Mouse (Mus musculus): Measurements from ENCODE around the gene Avpr1a. TPM values are rescaled to one million over a fixed set of nuclear protein-coding genes. Genes with fewer than 3 reads are reported as not detected.

Avpr1a gene
- polyA plus RNA-seq (2015; fragmentation: Nextera tagmentation; extraction: Ambion mirVana): 3.0 and 3.8 TPM in 2 replicates

- H3K27me3 ChIP-seq: peaks cover 45% of the 10 kb centered on the region
- ATAC-seq (replicated peaks; ENCODE audit: low FRiP score): peak; percentile 61
- H3K27ac ChIP-seq: no peak within 1 kb of the TSS
- H3K9ac ChIP-seq: peak within 1 kb of the TSS; percentile 39
- peak within 1 kb of the TSS; percentile 95 for H3K4me2 ChIP-seq
- peaks cover 21% of the 10 kb centered on the region for H3K4me1 ChIP-seq
- peak within 1 kb of the TSS; percentile 52 for H3K4me3 ChIP-seq (replicated peaks)
- no peaks in the 10 kb centered on the region for H3K36me3 ChIP-seq
- WGBS: 3% methylated on average over 34 of the region's 34 CpGs
- no peaks in the 10 kb centered on the region for H3K9me3 ChIP-seq (replicated peaks)
These were observed at the start of gene Avpr1a for GRCm38 (mm10) chr10:122447861-122448716. TSS of gene Avpr1a (plus strand) at chr10:122448499.

DNA sequence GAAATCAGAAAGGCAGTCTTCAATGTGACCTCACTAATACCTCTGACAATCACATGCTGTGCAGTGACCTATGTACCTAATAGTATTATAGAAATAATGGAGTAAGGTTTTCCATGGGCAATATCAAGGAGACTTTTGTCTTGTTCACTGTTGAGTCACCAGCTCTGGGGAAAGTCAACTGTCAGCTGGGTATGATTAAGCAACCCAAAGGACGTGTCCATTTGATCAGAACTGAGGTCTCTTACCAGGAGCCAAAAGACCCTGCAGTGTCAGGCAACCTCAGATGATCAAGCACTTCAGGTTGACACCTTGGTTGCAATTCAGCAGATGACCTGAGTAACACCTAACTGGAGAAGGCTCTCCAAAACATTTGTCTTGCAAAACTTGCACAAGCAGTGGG lies 46.0 kb upstream of the Avpr1a start:
- no peak for ATAC-seq (replicated peaks; ENCODE audit: low FRiP score)
- Histone ChIP-seq H3K4me3 (replicated peaks) (no peak overlapping the region), H3K9me3 (replicated peaks) (no peaks in the 10 kb centered on the region), H3K4me1 (no peaks in the 10 kb centered on the region), H3K27me3 (no peaks in the 10 kb centered on the region), H3K4me2 (no peak overlapping the region), H3K9ac (no peak overlapping the region), H3K36me3 (no peaks in the 10 kb centered on the region), H3K27ac (no peak overlapping the region)
- 59% methylated on average over 1 of the region's 1 CpGs for WGBS

GRCm38 (mm10) chr10:122406333-122406732 lies 42.0 kb upstream of the Avpr1a start:
- no peak overlapping the region for H3K9ac ChIP-seq
- no peaks in the 10 kb centered on the region for H3K36me3 ChIP-seq
- 20% methylated on average over 6 of the region's 6 CpGs for WGBS
- H3K27ac ChIP-seq: no peak overlapping the region
- no peaks in the 10 kb centered on the region for H3K9me3 ChIP-seq (replicated peaks)
- H3K4me3 ChIP-seq (replicated peaks): no peak overlapping the region
- H3K4me1 ChIP-seq: 0 out of 2 replicates have a peak, but pooled peaks cover 6% of the 10 kb centered on the region
- no peak overlapping the region for H3K4me2 ChIP-seq
- no peaks in the 10 kb centered on the region for H3K27me3 ChIP-seq
- no peak for ATAC-seq (replicated peaks; ENCODE audit: low FRiP score)

DNA sequence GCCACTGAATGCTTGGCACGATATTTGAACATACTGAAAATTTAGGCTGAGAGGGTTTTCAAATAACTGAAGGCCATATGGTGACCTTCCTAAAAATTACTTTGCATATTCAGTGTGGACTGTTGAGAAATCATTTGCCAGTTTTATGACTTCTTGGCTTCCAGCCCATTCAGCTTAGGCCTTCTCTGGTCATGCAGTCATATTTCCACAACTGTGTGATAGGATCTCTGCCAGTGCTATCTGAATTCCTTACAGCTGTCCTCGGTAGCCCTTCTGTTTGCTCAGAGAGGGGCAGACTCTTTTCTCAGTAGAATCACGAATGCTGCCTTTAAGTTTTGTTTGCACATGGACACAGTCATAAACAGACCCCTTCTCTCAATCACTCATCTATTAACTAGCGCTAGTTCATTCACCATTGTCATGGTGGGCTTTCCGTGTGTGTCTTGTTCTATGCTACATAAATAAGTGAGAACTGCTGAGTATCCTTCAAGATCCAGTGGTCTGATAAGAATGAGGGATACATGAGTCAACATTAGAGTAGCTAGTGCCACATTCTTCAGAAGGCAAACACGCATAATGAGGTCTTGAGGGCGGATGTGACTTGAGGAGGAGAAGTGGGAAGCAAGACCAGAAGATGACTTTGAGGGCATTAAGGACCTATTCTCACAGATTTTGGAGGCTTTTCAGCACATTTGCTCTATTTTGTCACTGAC lies 39.4 kb upstream of the Avpr1a start:
- Histone ChIP-seq H3K36me3 (no peaks in the 10 kb centered on the region), H3K27me3 (no peaks in the 10 kb centered on the region), H3K4me2 (no peak overlapping the region), H3K27ac (no peak overlapping the region), H3K4me1 (0 out of 2 replicates have a peak, but pooled peaks cover 6% of the 10 kb centered on the region), H3K9ac (no peak overlapping the region), H3K9me3 (replicated peaks) (no peaks in the 10 kb centered on the region), H3K4me3 (replicated peaks) (no peak overlapping the region)
- ATAC-seq (replicated peaks; ENCODE audit: low FRiP score): peak; percentile 67; the same call in 1 of the 2 replicates
- WGBS: 63% methylated on average over 7 of the region's 7 CpGs

GRCm38 (mm10) chr10:122410791-122411190 lies 37.5 kb upstream of the Avpr1a start:
- ATAC-seq (replicated peaks; ENCODE audit: low FRiP score): no peak
- Histone ChIP-seq H3K9me3 (replicated peaks) (no peaks in the 10 kb centered on the region), H3K4me1 (0 out of 2 replicates have a peak, but pooled peaks cover 6% of the 10 kb centered on the region), H3K9ac (no peak overlapping the region), H3K36me3 (no peaks in the 10 kb centered on the region), H3K27ac (no peak overlapping the region), H3K4me2 (no peak overlapping the region), H3K4me3 (replicated peaks) (no peak overlapping the region), H3K27me3 (no peaks in the 10 kb centered on the region)
- 13% methylated on average over 2 of the region's 2 CpGs for WGBS

GRCm38 (mm10) chr10:122432690-122433089 lies 15.6 kb upstream of the Avpr1a start:
- no peaks in the 10 kb centered on the region for H3K36me3 ChIP-seq
- H3K27ac ChIP-seq: no peak overlapping the region
- H3K4me3 ChIP-seq (replicated peaks): no peak overlapping the region
- no peak overlapping the region for H3K9ac ChIP-seq
- WGBS: 39% methylated on average over 4 of the region's 4 CpGs
- no peaks in the 10 kb centered on the region for H3K4me1 ChIP-seq
- H3K4me2 ChIP-seq: no peak overlapping the region
- no peaks in the 10 kb centered on the region for H3K9me3 ChIP-seq (replicated peaks)
- ATAC-seq (replicated peaks; ENCODE audit: low FRiP score): no peak
- H3K27me3 ChIP-seq: no peaks in the 10 kb centered on the region

GRCm38 (mm10) chr10:122447275-122447674 lies 1.0 kb upstream of the Avpr1a start:
- Histone ChIP-seq H3K36me3 (no peaks in the 10 kb centered on the region), H3K27me3 (peaks cover 43% of the 10 kb centered on the region), H3K4me1 (peaks cover 21% of the 10 kb centered on the region), H3K9ac (no peak overlapping the region), H3K27ac (no peak overlapping the region), H3K4me3 (replicated peaks) (no peak overlapping the region), H3K4me2 (0 out of 2 replicates have a peak overlapping the region, but pooled peaks have one; percentile 95), H3K9me3 (replicated peaks) (no peaks in the 10 kb centered on the region)
- 19% methylated on average over 8 of the region's 10 CpGs for whole genome bisulfite sequencing
- ATAC-seq (replicated peaks; ENCODE audit: low FRiP score): peak; percentile 72; the same call in 1 of the 2 replicates

- H3K4me1 ChIP-seq: peaks cover 21% of the 10 kb centered on the region
- H3K9me3 ChIP-seq (replicated peaks): no peaks in the 10 kb centered on the region
- no peak overlapping the region for H3K27ac ChIP-seq
- 2% methylated on average over 69 of the region's 70 CpGs for WGBS
- H3K9ac ChIP-seq: peak overlapping the region; percentile 39
- H3K36me3 ChIP-seq: no peaks in the 10 kb centered on the region
- ATAC-seq (replicated peaks; ENCODE audit: low FRiP score): peak; percentile 61
- peak overlapping the region; percentile 52 for H3K4me3 ChIP-seq (replicated peaks)
- peaks cover 45% of the 10 kb centered on the region for H3K27me3 ChIP-seq
- H3K4me2 ChIP-seq: peak overlapping the region; percentile 95
These were observed 665 bp downstream of the Avpr1a start for GRCm38 (mm10) chr10:122448717-122449611.

- H3K9ac ChIP-seq: no peak overlapping the region
- H3K9me3 ChIP-seq (replicated peaks): no peaks in the 10 kb centered on the region
- H3K27me3 ChIP-seq: peaks cover 45% of the 10 kb centered on the region
- no peak for ATAC-seq (replicated peaks; ENCODE audit: low FRiP score)
- peaks cover 21% of the 10 kb centered on the region for H3K4me1 ChIP-seq
- peak overlapping the region; percentile 52; the same call in 1 of the 2 replicates for H3K4me3 ChIP-seq (replicated peaks)
- no peak overlapping the region for H3K27ac ChIP-seq
- H3K4me2 ChIP-seq: peak overlapping the region; percentile 95; the same call in 1 of the 2 replicates
- H3K36me3 ChIP-seq: no peaks in the 10 kb centered on the region
These were observed 1.6 kb downstream of the Avpr1a start for GRCm38 (mm10) chr10:122449856-122450255.

DNA sequence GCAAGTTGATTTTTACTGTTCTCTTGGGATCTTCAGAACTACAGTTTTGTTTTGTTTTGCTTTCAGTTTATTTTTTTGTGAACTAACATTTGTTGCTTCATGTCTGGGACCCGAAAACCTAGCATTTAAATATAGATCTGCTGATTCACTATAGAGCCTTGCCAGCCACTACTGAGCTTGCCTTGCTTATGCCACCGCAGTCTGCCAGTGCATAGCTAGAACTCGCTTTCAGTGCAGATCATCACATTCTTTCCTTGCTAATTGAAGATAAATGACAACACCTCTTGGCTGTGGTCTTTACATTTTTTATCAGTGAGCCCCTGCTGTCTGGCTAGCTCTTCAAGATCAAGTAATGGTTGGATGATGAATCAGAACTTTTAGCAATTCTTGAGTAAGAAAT lies 5.2 kb downstream of the Avpr1a start:
- WGBS: 77% methylated on average over 3 of the region's 3 CpGs
- Histone ChIP-seq H3K36me3 (no peaks in the 10 kb centered on the region), H3K9ac (no peak overlapping the region), H3K4me2 (no peak overlapping the region), H3K4me1 (peaks cover 12% of the 10 kb centered on the region), H3K27ac (no peak overlapping the region), H3K27me3 (peaks cover 31% of the 10 kb centered on the region), H3K9me3 (replicated peaks) (no peaks in the 10 kb centered on the region), H3K4me3 (replicated peaks) (no peak overlapping the region)
- no peak for ATAC-seq (replicated peaks; ENCODE audit: low FRiP score)

DNA sequence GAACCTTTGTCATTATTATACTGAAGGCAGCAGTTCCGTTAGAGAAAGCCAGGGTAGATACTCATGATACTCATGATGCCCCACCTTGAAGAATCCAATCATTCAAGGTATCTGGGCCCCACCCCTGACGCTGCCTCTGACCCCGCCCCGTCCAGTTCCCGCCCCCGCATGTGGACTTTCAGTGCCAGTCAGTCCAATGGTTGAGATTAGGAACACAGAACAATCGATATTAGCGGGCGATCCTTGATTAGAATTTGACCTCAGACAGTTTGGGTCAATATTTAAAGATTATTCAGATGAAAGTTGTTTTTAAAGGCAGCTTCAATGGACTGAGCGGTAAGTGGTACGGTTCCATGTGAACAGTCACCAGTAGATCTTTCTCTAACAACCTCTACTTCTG lies 7.5 kb downstream of the Avpr1a start:
- Histone ChIP-seq H3K36me3 (no peaks in the 10 kb centered on the region), H3K27ac (no peak overlapping the region), H3K4me3 (replicated peaks) (no peak overlapping the region), H3K4me2 (no peak overlapping the region), H3K9ac (no peak overlapping the region), H3K27me3 (peaks cover 11% of the 10 kb centered on the region; the same call in 1 of the 2 replicates), H3K9me3 (replicated peaks) (no peaks in the 10 kb centered on the region), H3K4me1 (no peaks in the 10 kb centered on the region)
- WGBS: 90% methylated on average over 11 of the region's 11 CpGs
- no peak for ATAC-seq (replicated peaks; ENCODE audit: low FRiP score)
